Mouse (Mus musculus) kidney, adult 8-10 months (tissue): Measurements from ENCODE around the gene Bmpr2.
"Not testable (repeated sequence)": the region's sequence is repeated elsewhere in the genome, so short reads cannot be mapped to it uniquely, and the experiment has no call there.

Experiments
- DNase-seq, 2 experiments: peaks; one replicate each; pipeline ENCODE4 v3.0.0; 2022

The Bmpr2 gene

GRCm38 (mm10) chr1:59763164-59763768 lies at the start of gene Bmpr2:
TSS of gene Bmpr2 (plus strand) at chr1:59763400.
- DNase-seq, result peak; percentile 87 to 89

GRCm38 (mm10) chr1:59719900-59720299 lies 43.3 kb upstream of the Bmpr2 start:
- DNase-seq, result peak in 1 of 2 experiments; percentile 15

- DNase-seq, result no peak
These were observed 37.5 kb upstream of the Bmpr2 start for GRCm38 (mm10) chr1:59725661-59726060.

GRCm38 (mm10) chr1:59730106-59730505 lies 33.1 kb upstream of the Bmpr2 start:
- peak in 1 of 2 experiments; percentile 8 for DNase-seq

- DNase-seq, result no peak
These were observed 32.5 kb upstream of the Bmpr2 start for GRCm38 (mm10) chr1:59730737-59731136.

- no peak for DNase-seq
These were observed 29.1 kb upstream of the Bmpr2 start for GRCm38 (mm10) chr1:59734076-59734475.

GRCm38 (mm10) chr1:59738768-59739414 lies 24.3 kb upstream of the Bmpr2 start:
- no peak for DNase-seq

- no peak for DNase-seq
These were observed 23.4 kb upstream of the Bmpr2 start for GRCm38 (mm10) chr1:59739577-59740354.

- DNase-seq, result no peak
These were observed 14.2 kb upstream of the Bmpr2 start for GRCm38 (mm10) chr1:59749047-59749446.

- not testable (repeated sequence) for DNase-seq
These were observed 13.5 kb upstream of the Bmpr2 start for GRCm38 (mm10) chr1:59749724-59750123.

GRCm38 (mm10) chr1:59755298-59755697 lies 7.9 kb upstream of the Bmpr2 start:
- no peak for DNase-seq

GRCm38 (mm10) chr1:59758325-59758724 lies 4.9 kb upstream of the Bmpr2 start:
- no peak for DNase-seq

GRCm38 (mm10) chr1:59762208-59762607 lies 992 bp upstream of the Bmpr2 start:
- DNase-seq, result peak; percentile 13 to 26

GRCm38 (mm10) chr1:59762651-59763163 lies 493 bp upstream of the Bmpr2 start:
- peak in 1 of 2 experiments; percentile 14 for DNase-seq

GRCm38 (mm10) chr1:59763781-59764251 lies 616 bp downstream of the Bmpr2 start:
- DNase-seq, result peak; percentile 36 to 49

GRCm38 (mm10) chr1:59764407-59764971 lies 1.3 kb downstream of the Bmpr2 start:
- peak; percentile 30 to 43 for DNase-seq

GRCm38 (mm10) chr1:59765279-59765678 lies 2.1 kb downstream of the Bmpr2 start:
- no peak for DNase-seq

- DNase-seq, result no peak
These were observed 3.4 kb downstream of the Bmpr2 start for GRCm38 (mm10) chr1:59766626-59767025.

- peak in 1 of 2 experiments; percentile 10 for DNase-seq
These were observed 8.7 kb downstream of the Bmpr2 start for GRCm38 (mm10) chr1:59771871-59772270.

GRCm38 (mm10) chr1:59781080-59781479 lies 17.9 kb downstream of the Bmpr2 start:
- DNase-seq, result no peak

GRCm38 (mm10) chr1:59788975-59789374 lies 25.8 kb downstream of the Bmpr2 start:
- no peak for DNase-seq

GRCm38 (mm10) chr1:59789741-59790140 lies 26.5 kb downstream of the Bmpr2 start:
- DNase-seq, result no peak

- DNase-seq, result peak; percentile 50 to 55
These were observed 32.1 kb downstream of the Bmpr2 start for GRCm38 (mm10) chr1:59795336-59795735.
